In genomic region chr14:25226155-25226839, GRCm38 (mm10) we compare ENCODE assay signal across 8 mouse cellular contexts.
DNase-seq lines count a peak whose midpoint lies in the region; ATAC-seq and TF ChIP-seq lines count a peak whose summit lies in the region.

No protein-coding gene starts in this region.

- no peak for TF ChIP-seq CTCF in lung, embryonic 14.5 days (IDR thresholded peaks at IDR 0.05; ENCODE audit: low read depth)

- H3K36me3 ChIP-seq in hindbrain, embryonic 14.5 days (replicated peaks; ENCODE audit: control insufficient read depth, insufficient read depth) = no peaks in the 10 kb centered on the region
- H3K36me3 ChIP-seq in lung, embryonic 14.5 days (ENCODE audit: insufficient read depth) = no peaks in the 10 kb centered on the region

- no peak overlapping the region for H3K4me3 ChIP-seq in hindbrain, embryonic 14.5 days (replicated peaks; ENCODE audit: low read length)
- H3K4me3 ChIP-seq in lung, embryonic 14.5 days (ENCODE audit: low read depth, low read length) = peak overlapping the region; percentile 8; the same call in 1 of the 2 replicates

- peak overlapping the region; percentile 4; the same call in 1 of the 2 replicates for H3K9ac ChIP-seq in hindbrain, embryonic 14.5 days
- H3K9ac ChIP-seq in lung, embryonic 14.5 days = peak overlapping the region; percentile 9; the same call in 1 of the 2 replicates

- H3K27ac ChIP-seq in hindbrain, embryonic 14.5 days = peak overlapping the region; percentile 62
- peak overlapping the region; percentile 88 for H3K27ac ChIP-seq in lung, embryonic 14.5 days (ENCODE audit: low read depth)

- peaks cover 37% of the 10 kb centered on the region for H3K4me1 ChIP-seq in hindbrain, embryonic 14.5 days (replicated peaks; ENCODE audit: control insufficient read depth, insufficient read depth, low read length)
- H3K4me1 ChIP-seq in lung, embryonic 14.5 days (ENCODE audit: insufficient read depth) = peaks cover 42% of the 10 kb centered on the region

- peak overlapping the region; percentile 23 for H3K4me2 ChIP-seq in hindbrain, embryonic 14.5 days (replicated peaks)
- H3K4me2 ChIP-seq in lung, embryonic 14.5 days = peak overlapping the region; percentile 48

- peak; percentile 88 for ATAC-seq in hindbrain, embryonic 14.5 days (ENCODE audit: low FRiP score)
- ATAC-seq in lung, embryonic 14.5 days (ENCODE audit: insufficient read depth) = peak; percentile 92

- WGBS in hindbrain, embryonic 14.5 days = 9% methylated on average over 11 of the region's 11 CpGs
- WGBS in lung, embryonic 14.5 days = 5% methylated on average over 11 of the region's 11 CpGs

- peak; percentile 96 for DNase-seq in Muller cell, postnatal 12 days (ENCODE audit: inconsistent ontology term)
- peak; percentile 74 to 87 for DNase-seq in cerebellum, postnatal 4 days (ENCODE audit: low spot score in 2 of 2)
- peak; percentile 90 for DNase-seq in gastrocnemius, adult 18-20 months (ENCODE audit: low spot score)
- DNase-seq in hindbrain, embryonic 14.5 days (ENCODE audit: low spot score) = peak; percentile 80
- DNase-seq in layer of hippocampus, postnatal 14 days (ENCODE audit: low spot score in 2 of 2) = peak; percentile 88 to 92
- peak; percentile 94 for DNase-seq in lung, embryonic 14.5 days
- DNase-seq in retina, embryonic 14.5 days (ENCODE audit: low spot score) = peak; percentile 53
- peak; percentile 76 for DNase-seq in urinary bladder, postnatal 25 days (ENCODE audit: low spot score)

- H3K27me3 ChIP-seq in hindbrain, embryonic 14.5 days (ENCODE audit: control insufficient read depth, insufficient read depth, low read length) = no peaks in the 10 kb centered on the region
- H3K27me3 ChIP-seq in lung, embryonic 14.5 days (ENCODE audit: insufficient read depth, low read length) = no peaks in the 10 kb centered on the region

- H3K9me3 ChIP-seq in hindbrain, embryonic 14.5 days (ENCODE audit: control insufficient read depth, low read length) = no peaks in the 10 kb centered on the region
- H3K9me3 ChIP-seq in lung, embryonic 14.5 days (ENCODE audit: low read depth, low read length) = no peaks in the 10 kb centered on the region
